Mouse (Mus musculus) 3T3-L1 (cell line): ENCODE measurements around the gene Gfy.

Experiments
- DNase-seq: peaks from one replicate; pipeline ENCODE4 v3.0.0-alpha.2; 2015; ENCODE audit warnings: low read depth, low spot score

The Gfy gene

GRCm38 (mm10) chr7:45167761-45168445 lies 11.5 kb downstream of the Gfy start:
- DNase-seq, result no peak

GRCm38 (mm10) chr7:45166950-45167401 lies 12.4 kb downstream of the Gfy start:
- DNase-seq, result no peak

GRCm38 (mm10) chr7:45165701-45166100 lies 13.7 kb downstream of the Gfy start:
- DNase-seq, result no peak

GRCm38 (mm10) chr7:45164833-45165232 lies 14.5 kb downstream of the Gfy start:
- no peak for DNase-seq

GRCm38 (mm10) chr7:45163735-45164490 lies 15.5 kb downstream of the Gfy start, which contains the start of gene Slc17a7:
Gene Slc17a7, plus strand, starts transcription at chr7:45163949.
- DNase-seq, result no peak

- DNase-seq, result no peak
Measured at GRCm38 (mm10) chr7:45162996-45163615, 16.3 kb downstream of the Gfy start.

- peak; percentile 11 for DNase-seq
Measured at GRCm38 (mm10) chr7:45162551-45162950, 16.8 kb downstream of the Gfy start.

GRCm38 (mm10) chr7:45161612-45162473 lies 17.5 kb downstream of the Gfy start:
- peak; percentile 89 for DNase-seq

- no peak for DNase-seq
Measured at GRCm38 (mm10) chr7:45160866-45161265, 18.5 kb downstream of the Gfy start.

GRCm38 (mm10) chr7:45160316-45160800 lies 19.0 kb downstream of the Gfy start:
- DNase-seq, result no peak

- DNase-seq, result no peak
Measured at GRCm38 (mm10) chr7:45158991-45159390, 20.4 kb downstream of the Gfy start.

GRCm38 (mm10) chr7:45157459-45157858 lies 21.9 kb downstream of the Gfy start:
- no peak for DNase-seq

- no peak for DNase-seq
Measured at GRCm38 (mm10) chr7:45156206-45156605, 23.2 kb downstream of the Gfy start.

- peak; percentile 38 for DNase-seq
Measured at GRCm38 (mm10) chr7:45155590-45155989, 23.8 kb downstream of the Gfy start.

GRCm38 (mm10) chr7:45154993-45155514 lies 24.3 kb downstream of the Gfy start:
- peak; percentile 77 for DNase-seq

- peak; percentile 92 for DNase-seq
Measured at GRCm38 (mm10) chr7:45154096-45154992, 25.0 kb downstream of the Gfy start, which contains the start of the genes Pih1d1 and Aldh16a1. Gene Pih1d1, plus strand, starts transcription at chr7:45154303. Gene Aldh16a1, minus strand, starts transcription at chr7:45154584.

GRCm38 (mm10) chr7:45153586-45153985 lies 25.8 kb downstream of the Gfy start:
- DNase-seq, result peak; percentile 51

- peak; percentile 7 for DNase-seq
Measured at GRCm38 (mm10) chr7:45153052-45153451, 26.3 kb downstream of the Gfy start.

- peak; percentile 30 for DNase-seq
Measured at GRCm38 (mm10) chr7:45151303-45151702, 28.1 kb downstream of the Gfy start.

GRCm38 (mm10) chr7:45150321-45150720 lies 29.0 kb downstream of the Gfy start:
- no peak for DNase-seq
